Mouse (Mus musculus): ENCODE measurements around the gene Dgke.
"Not testable (repeated sequence)": the region's sequence is repeated elsewhere in the genome, so short reads cannot be mapped to it uniquely, and the experiment has no call there.

The Dgke gene

DNA sequence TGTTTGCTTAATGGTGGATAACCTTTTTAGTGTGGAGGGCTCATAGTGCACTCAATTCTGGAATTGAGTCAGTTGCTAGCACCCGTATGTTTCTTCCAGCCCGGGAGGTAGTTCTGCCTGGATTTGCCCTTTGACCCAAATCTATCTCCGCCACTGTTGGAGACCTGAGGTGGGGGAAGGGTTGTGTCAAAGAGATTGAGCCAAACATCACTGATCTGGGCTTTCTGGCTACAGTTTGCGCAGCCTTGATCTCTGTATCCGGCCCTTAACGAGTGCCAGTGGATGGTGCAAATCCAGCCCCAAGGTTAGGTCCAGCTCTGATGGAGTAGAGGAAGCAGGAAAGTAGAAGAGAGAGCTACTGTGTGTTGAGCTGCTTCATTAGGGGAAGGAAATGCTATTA lies 63.6 kb downstream of the Dgke start:
- DNase-seq (ENCODE audit: extremely low read depth, low read depth), result no peak

GRCm38 (mm10) chr11:89002621-89003020 lies 64.0 kb downstream of the Dgke start:
- no peak for DNase-seq (ENCODE audit: extremely low read depth, low read depth)

DNA sequence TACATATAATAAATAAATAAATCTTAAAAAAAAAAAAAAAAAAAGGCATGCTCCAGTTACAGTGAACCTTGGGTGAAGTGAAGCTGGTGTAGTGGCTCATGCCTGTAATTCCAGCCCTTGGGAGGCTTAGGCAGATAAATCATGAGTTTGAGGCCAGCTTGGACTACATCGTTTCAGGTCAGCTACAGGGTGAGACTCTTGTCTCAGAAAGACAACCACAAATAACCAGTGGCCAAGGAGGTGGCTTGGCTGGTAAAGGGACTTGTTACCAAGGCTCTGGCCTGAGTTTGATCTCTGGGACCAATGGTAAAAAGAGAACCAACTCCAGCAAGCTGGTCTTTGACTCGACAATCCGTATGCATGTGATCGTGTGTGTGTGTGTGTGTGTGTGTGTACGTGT lies 64.6 kb downstream of the Dgke start:
- no peak for DNase-seq (ENCODE audit: extremely low read depth, low read depth)

DNA sequence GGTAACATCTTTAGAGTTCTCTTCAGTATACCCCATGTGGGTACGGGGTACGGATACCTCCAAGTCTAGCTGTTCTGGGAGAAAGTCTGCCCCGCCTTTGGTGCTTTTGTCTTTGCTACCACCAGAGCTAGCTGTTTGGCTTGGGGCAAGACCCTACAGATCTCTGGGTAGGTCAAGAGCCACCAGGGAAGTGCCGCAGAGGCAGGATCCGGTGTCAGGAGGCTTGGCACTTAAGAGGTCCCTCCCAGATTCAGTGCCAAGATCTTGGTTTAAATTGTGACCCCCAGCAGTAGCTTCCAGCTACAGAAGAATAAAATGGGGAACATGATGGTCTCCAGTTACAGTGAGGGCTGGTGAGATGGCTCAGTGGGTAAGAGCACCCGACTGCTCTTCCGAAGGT lies 65.1 kb downstream of the Dgke start:
- no peak for DNase-seq (ENCODE audit: extremely low read depth, low read depth)

DNA sequence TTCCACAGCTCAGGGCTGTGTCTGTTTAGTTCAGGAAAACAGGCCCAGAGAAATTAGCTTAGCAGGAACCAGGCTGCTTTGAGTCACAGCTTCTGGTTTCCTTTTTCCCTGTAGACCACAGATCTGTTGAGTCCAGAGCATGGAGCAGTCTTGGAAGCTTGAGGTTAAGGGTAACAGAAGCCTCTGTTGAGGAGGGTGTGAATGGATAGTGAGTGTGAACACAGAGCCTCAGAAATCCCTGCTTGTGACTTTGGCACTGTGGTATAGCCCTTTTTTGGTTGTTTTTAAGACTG lies 66.2 kb downstream of the Dgke start:
- DNase-seq (ENCODE audit: extremely low read depth, low read depth), result no peak

DNA sequence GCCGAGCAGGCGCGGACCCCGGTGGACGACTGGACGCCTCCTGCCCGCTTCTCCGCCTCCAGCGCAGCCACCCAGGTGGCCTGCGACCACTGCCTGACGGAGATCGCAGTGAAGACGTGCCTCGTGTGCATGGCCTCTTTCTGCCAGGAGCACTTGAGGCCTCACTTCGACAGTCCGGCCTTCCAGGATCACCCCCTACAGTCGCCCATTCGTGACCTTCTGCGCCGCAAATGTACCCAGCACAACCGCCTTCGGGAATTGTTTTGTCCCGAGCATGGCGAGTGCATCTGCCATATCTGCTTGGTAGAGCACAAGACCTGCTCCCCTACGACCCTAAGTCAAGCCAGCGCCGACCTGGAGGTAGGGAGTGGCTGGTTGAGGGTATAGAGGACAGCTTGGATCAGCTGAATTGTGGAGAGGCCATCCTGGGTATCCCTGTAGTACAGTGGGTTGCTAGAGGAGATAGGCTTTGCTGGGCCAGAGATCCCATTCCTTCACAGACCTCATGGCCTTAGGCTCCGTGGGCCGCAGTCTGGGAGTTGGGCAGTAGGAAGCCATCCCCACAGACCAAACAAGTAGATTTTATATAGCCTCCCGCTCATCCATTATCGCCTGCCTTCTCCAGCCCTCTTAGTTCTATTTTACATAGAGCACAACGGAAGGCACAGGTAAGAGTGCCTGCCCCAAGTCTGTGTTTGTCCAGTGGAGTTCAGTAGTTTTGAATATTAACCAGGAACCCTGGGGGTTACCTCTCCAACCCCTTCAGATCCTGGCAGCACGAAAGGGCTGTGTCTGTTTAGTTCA lies 66.7 kb downstream of the Dgke start:
- DNase-seq (ENCODE audit: extremely low read depth, low read depth), result no peak

- DNase-seq (ENCODE audit: extremely low read depth, low read depth), result peak; percentile 88
Measured at GRCm38 (mm10) chr11:88998974-88999722, 67.5 kb downstream of the Dgke start, which contains the start of gene Trim25. Trim25 (plus strand) TSS chr11:88999376.

GRCm38 (mm10) chr11:88998406-88998805 lies 68.2 kb downstream of the Dgke start:
- no peak for DNase-seq (ENCODE audit: extremely low read depth, low read depth)

DNA sequence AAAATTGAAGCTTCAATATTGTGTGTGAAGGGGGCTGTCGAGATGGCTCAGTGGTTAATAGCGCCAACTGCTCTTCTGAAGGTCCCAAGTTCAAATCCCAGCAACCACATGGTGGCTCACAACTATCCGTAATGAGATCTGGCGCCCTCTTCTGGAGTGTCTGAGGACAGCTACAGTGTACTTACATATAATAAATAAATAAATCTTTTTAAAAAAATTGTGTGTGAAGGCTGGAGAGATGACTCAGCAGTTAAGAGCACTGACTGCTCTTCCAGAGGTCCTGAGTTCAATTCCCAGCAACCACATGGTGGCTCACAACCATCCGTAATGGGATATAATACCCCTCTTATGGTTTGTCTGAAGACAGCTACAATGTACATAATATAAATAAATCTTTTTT lies 69.3 kb downstream of the Dgke start:
- not testable (repeated sequence) for DNase-seq (ENCODE audit: extremely low read depth, low read depth)

- DNase-seq (ENCODE audit: extremely low read depth, low read depth), result no peak
Measured at GRCm38 (mm10) chr11:88996427-88996826, 70.2 kb downstream of the Dgke start.

DNA sequence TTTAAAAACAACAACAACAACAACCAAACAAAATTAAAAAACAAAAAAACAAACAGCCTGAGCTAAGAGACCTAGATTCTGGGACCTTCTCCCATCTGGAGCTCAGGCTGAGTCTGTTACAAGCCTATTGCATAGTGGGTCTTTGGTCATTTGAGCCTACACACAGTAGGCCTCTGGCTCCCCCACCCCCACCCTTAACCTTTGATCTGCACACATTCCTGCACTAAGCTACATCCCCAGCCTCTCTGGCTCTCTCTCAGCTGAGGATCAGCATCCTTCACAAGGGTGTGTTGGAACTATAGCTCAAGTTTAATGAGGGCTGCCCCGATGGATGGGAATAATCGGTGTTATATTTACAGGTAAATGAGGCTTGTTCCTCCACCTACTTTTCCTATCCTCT lies 71.0 kb downstream of the Dgke start:
- no peak for DNase-seq (ENCODE audit: extremely low read depth, low read depth)

GRCm38 (mm10) chr11:88994492-88994891 lies 72.2 kb downstream of the Dgke start:
- DNase-seq (ENCODE audit: extremely low read depth, low read depth), result no peak

DNA sequence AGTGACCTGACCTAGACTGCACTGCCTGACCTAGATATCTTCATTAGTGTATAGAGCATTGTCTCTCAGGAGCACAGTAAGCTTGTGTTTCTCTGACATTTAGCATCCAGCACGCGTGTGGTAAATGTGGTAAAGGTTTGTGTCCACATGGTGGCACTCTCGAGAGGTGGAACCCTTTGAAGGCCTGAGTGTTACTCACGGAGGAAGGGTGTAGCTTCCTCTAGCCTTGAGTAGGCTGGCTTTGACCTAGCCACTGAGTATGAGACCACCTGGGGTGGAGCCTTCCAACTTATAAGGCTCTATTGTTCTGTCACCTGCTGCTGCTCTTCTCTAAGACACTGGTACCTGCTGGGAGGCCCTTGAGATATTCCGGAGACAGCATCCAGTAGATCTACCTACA lies 73.0 kb downstream of the Dgke start:
- peak; percentile 76 for DNase-seq (ENCODE audit: extremely low read depth, low read depth)

GRCm38 (mm10) chr11:88993186-88993585 lies 73.5 kb downstream of the Dgke start:
- DNase-seq (ENCODE audit: extremely low read depth, low read depth), result no peak

DNA sequence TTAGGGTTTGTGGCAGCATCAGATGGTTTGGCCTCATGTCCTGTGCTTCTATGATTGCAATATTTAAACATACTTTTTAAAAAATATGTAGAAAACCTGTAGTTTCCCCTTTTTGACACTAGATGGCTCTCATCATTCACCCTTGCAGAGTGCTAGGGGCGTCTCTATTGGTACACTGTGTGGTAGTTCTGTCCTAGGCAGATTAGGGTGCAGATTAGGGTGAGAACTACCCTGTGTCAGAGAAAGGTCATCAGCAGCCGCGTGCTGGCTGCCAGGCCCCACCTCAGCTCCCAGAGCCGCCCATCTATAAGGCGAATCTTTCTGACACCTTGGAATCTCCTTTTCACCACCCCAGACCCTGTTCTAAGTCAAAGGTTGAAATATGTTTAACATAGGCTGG lies 77.1 kb downstream of the Dgke start:
- no peak for DNase-seq (ENCODE audit: extremely low read depth, low read depth)

- no peak for DNase-seq (ENCODE audit: extremely low read depth, low read depth)
Measured at GRCm38 (mm10) chr11:88988956-88989355, 77.7 kb downstream of the Dgke start.

GRCm38 (mm10) chr11:88986616-88987015 lies 80.0 kb downstream of the Dgke start:
- DNase-seq (ENCODE audit: extremely low read depth, low read depth), result no peak
